In the genomic region with DNA sequence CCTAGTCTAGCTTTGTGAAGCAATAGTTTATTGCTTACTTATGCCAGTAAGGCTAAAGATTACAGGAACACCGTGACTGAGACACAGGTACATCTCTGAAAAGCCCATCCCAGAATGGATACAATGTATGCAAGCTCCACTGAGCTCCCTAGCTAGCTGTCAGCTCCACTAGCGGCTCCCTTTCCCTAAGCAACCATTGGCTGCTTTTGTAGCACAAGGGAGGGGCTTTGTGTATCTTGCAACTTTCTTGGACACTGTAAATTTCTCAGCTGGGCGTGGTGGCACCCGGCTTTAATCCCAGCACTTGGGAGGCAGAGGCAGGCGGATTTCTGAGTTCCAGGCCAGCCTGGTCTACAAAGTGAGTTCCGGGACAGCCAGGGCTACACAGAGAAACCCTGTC, we compare ENCODE assay signal across 12 mouse cellular contexts.
"Had no signal": no experiment of that assay in that cellular context is flagged by ENCODE, and none has a peak within 500 bp of the region (broad histone marks: within the 10 kb centered on the region; RNA-seq: fewer than 3 reads in every experiment).

No protein-coding gene starts in this region.

- H3K4me3 ChIP-seq: left cerebral cortex, adult 2 months; liver, embryonic 13.5 days had no signal

- H3K36me3 ChIP-seq: liver, embryonic 13.5 days had no signal

- H3K9me3 ChIP-seq: liver, embryonic 13.5 days had no signal

- DNase-seq: kidney, postnatal 25 days; layer of hippocampus, postnatal 36 days; liver, embryonic 13.5 days; lung, adult 2 months; lung, postnatal 14 days; lung, postnatal 4 days; midbrain, embryonic 14.5 days; thymus, adult 18-20 months; thymus, postnatal 36 days had no signal

- H3K27me3 ChIP-seq: liver, embryonic 13.5 days had no signal

- H3K27ac ChIP-seq: kidney, postnatal 0 days; left cerebral cortex, adult 2 months; liver, embryonic 13.5 days had no signal

- H3K9ac ChIP-seq: liver, embryonic 13.5 days had no signal

- H3K4me2 ChIP-seq: liver, embryonic 13.5 days; midbrain, embryonic 11.5 days had no signal
